Mouse (Mus musculus) myocyte (in vitro differentiated cells): ENCODE measurements around the gene Man2a2.

Experiments used
- POLR2A ChIP-seq: IDR thresholded peaks from one replicate; pipeline ENCODE4 v1.6.1; 2011; ENCODE audit warnings: low read depth, mild to moderate bottlenecking, control low read depth, moderate library complexity; ENCODE audit not compliant: insufficient read length
- TCF12 ChIP-seq: IDR thresholded peaks from one replicate; pipeline ENCODE4 v1.6.1; 2011; ENCODE audit warnings: mild to moderate bottlenecking, control low read depth; ENCODE audit not compliant: poor library complexity, insufficient read depth, severe bottlenecking
- USF1 ChIP-seq: IDR thresholded peaks from one replicate; pipeline ENCODE4 v1.6.1; 2011; ENCODE audit warnings: low read depth, mild to moderate bottlenecking, control low read depth, moderate library complexity

DNA sequence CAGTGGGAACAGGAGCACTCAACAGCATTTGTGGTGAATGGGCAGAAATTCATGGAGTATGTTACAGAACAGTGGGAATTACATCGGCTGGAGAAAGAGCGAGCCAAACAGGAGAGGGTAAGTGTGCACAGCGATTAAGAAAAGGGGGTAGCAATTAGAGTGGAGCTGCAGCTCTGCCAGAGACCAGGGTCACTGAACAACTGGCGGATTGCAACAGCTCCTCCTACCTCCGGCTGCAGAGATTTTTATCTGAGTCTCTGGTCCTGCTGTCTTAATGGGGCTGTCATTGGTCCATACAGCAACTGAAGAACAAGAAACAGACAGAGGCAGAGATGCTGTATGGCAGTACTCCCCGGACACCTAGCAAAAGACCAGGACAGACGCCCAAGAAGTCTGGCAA, 60.4 kb downstream of the Man2a2 start:
- TF ChIP-seq POLR2A (no peak), USF1 (no peak), TCF12 (no peak)
